Mouse (Mus musculus): ENCODE measurements around the gene Samd8. TPM values are rescaled to one million over a fixed set of nuclear protein-coding genes. Genes with fewer than 3 reads are reported as not detected.

Samd8 gene
- polyA plus RNA-seq, 1 experiment from 2014 or later: 11.5 TPM

GRCm38 (mm10) chr14:21733131-21733905 lies 17.0 kb upstream of the Samd8 start:
- no peak overlapping the region for H3K27ac ChIP-seq (replicated peaks in 1 of 2; ENCODE audit: control insufficient read depth in 1 of 2, insufficient read depth in 1 of 2, low read depth in 2 of 2, low read length in 2 of 2)
- WGBS: 85% methylated on average over 15 of the region's 15 CpGs

DNA sequence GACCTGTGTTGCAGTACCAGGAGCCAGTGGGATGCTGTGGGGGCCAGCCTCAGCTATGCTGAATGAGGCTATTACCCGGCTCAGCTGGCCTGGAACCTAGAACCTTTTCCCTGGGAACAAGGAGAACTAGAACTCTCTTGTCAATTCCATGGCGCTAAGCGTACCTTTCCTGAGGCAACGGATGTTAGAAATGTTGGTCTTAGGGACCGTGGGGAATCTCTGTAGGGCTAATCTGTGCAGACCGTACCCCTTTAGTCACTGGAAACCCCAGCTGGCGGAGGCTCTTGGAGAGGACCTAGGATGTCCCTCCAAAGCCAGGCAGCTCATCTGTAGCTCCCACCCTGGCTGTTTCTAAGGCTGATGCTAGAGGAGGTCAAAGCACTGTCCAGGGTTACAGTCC lies 10.0 kb upstream of the Samd8 start:
- WGBS: 95% methylated on average over 7 of the region's 7 CpGs
- Histone ChIP-seq H3K36me3 (ENCODE audit: control insufficient read depth, insufficient read depth, low read length) (no peaks in the 10 kb centered on the region), H3K4me2 (ENCODE audit: low read length) (no peak overlapping the region), H3K27ac (replicated peaks in 1 of 2; ENCODE audit: control insufficient read depth in 1 of 2, insufficient read depth in 1 of 2, low read depth in 2 of 2, low read length in 2 of 2) (no peak overlapping the region), H3K9me3 (ENCODE audit: control insufficient read depth, low read length) (no peaks in the 10 kb centered on the region), H3K27me3 (ENCODE audit: control insufficient read depth, insufficient read depth, low read length) (no peaks in the 10 kb centered on the region), H3K4me3 (ENCODE audit: control insufficient read depth in 1 of 2, insufficient read depth in 1 of 2, low read depth in 1 of 2, low read length in 2 of 2) (no peak overlapping the region), H3K4me1 (ENCODE audit: control insufficient read depth in 2 of 2, insufficient read depth in 2 of 2, low read length in 2 of 2) (0 out of 4 replicates have a peak, but pooled peaks cover 0 to 3% of the 10 kb centered on the region in 2 experiments), H3K9ac (ENCODE audit: low read length) (no peak overlapping the region)
- ATAC-seq (ENCODE audit: insufficient number of reproducible peaks, insufficient read depth, low FRiP score, low read depth): no peak

More at GRCm38 (mm10) chr14:21733131-21733905, 17.0 kb upstream of the Samd8 start:
- no peak overlapping the region for H3K4me3 ChIP-seq (ENCODE audit: control insufficient read depth in 1 of 2, insufficient read depth in 1 of 2, low read depth in 1 of 2, low read length in 2 of 2)
- H3K9ac ChIP-seq (ENCODE audit: low read length): no peak overlapping the region
- no peaks in the 10 kb centered on the region for H3K27me3 ChIP-seq (ENCODE audit: control insufficient read depth, insufficient read depth, low read length)
- ATAC-seq (ENCODE audit: insufficient number of reproducible peaks, insufficient read depth, low FRiP score, low read depth): no peak
- peaks cover 8 to 10% of the 10 kb centered on the region in 2 experiments; a peak in 3 of 4 replicates for H3K4me1 ChIP-seq (ENCODE audit: control insufficient read depth in 2 of 2, insufficient read depth in 2 of 2, low read length in 2 of 2)
- H3K9me3 ChIP-seq (ENCODE audit: control insufficient read depth, low read length): peaks cover 4% of the 10 kb centered on the region; the same call in 1 of the 2 replicates
- no peak overlapping the region for H3K4me2 ChIP-seq (ENCODE audit: low read length)
- H3K36me3 ChIP-seq (ENCODE audit: control insufficient read depth, insufficient read depth, low read length): no peaks in the 10 kb centered on the region

GRCm38 (mm10) chr14:21741314-21741713 lies 9.0 kb upstream of the Samd8 start:
- no peak overlapping the region for H3K27ac ChIP-seq (replicated peaks in 1 of 2; ENCODE audit: control insufficient read depth in 1 of 2, insufficient read depth in 1 of 2, low read depth in 2 of 2, low read length in 2 of 2)
- H3K36me3 ChIP-seq (ENCODE audit: control insufficient read depth, insufficient read depth, low read length): no peaks in the 10 kb centered on the region
- no peak overlapping the region for H3K4me2 ChIP-seq (ENCODE audit: low read length)
- 0 out of 4 replicates have a peak, but pooled peaks cover 0 to 3% of the 10 kb centered on the region in 2 experiments for H3K4me1 ChIP-seq (ENCODE audit: control insufficient read depth in 2 of 2, insufficient read depth in 2 of 2, low read length in 2 of 2)
- H3K27me3 ChIP-seq (ENCODE audit: control insufficient read depth, insufficient read depth, low read length): no peaks in the 10 kb centered on the region
- H3K9me3 ChIP-seq (ENCODE audit: control insufficient read depth, low read length): no peaks in the 10 kb centered on the region
- ATAC-seq (ENCODE audit: insufficient number of reproducible peaks, insufficient read depth, low FRiP score, low read depth): no peak
- WGBS: 88% methylated on average over 3 of the region's 3 CpGs
- no peak overlapping the region for H3K4me3 ChIP-seq (ENCODE audit: control insufficient read depth in 1 of 2, insufficient read depth in 1 of 2, low read depth in 1 of 2, low read length in 2 of 2)
- no peak overlapping the region for H3K9ac ChIP-seq (ENCODE audit: low read length)

- no peaks in the 10 kb centered on the region for H3K36me3 ChIP-seq (ENCODE audit: control insufficient read depth, insufficient read depth, low read length)
- no peaks in the 10 kb centered on the region for H3K9me3 ChIP-seq (ENCODE audit: control insufficient read depth, low read length)
- no peak overlapping the region for H3K4me2 ChIP-seq (ENCODE audit: low read length)
- H3K27me3 ChIP-seq (ENCODE audit: control insufficient read depth, insufficient read depth, low read length): no peaks in the 10 kb centered on the region
- 0 out of 4 replicates have a peak, but pooled peaks cover 0 to 3% of the 10 kb centered on the region in 2 experiments for H3K4me1 ChIP-seq (ENCODE audit: control insufficient read depth in 2 of 2, insufficient read depth in 2 of 2, low read length in 2 of 2)
- no peak overlapping the region for H3K27ac ChIP-seq (replicated peaks in 1 of 2; ENCODE audit: control insufficient read depth in 1 of 2, insufficient read depth in 1 of 2, low read depth in 2 of 2, low read length in 2 of 2)
- no peak overlapping the region for H3K9ac ChIP-seq (ENCODE audit: low read length)
- peak; percentile 40; the same call in 1 of the 2 replicates for ATAC-seq (ENCODE audit: insufficient number of reproducible peaks, insufficient read depth, low FRiP score, low read depth)
- 14% methylated on average over 4 of the region's 4 CpGs for WGBS
- H3K4me3 ChIP-seq (ENCODE audit: control insufficient read depth in 1 of 2, insufficient read depth in 1 of 2, low read depth in 1 of 2, low read length in 2 of 2): no peak overlapping the region
Measured at GRCm38 (mm10) chr14:21741786-21742185, 8.5 kb upstream of the Samd8 start.

- 90% methylated on average over 4 of the region's 4 CpGs for WGBS
- H3K27ac ChIP-seq (replicated peaks in 1 of 2; ENCODE audit: control insufficient read depth in 1 of 2, insufficient read depth in 1 of 2, low read depth in 2 of 2, low read length in 2 of 2): no peak overlapping the region
Measured at GRCm38 (mm10) chr14:21742441-21742840, 7.9 kb upstream of the Samd8 start.

DNA sequence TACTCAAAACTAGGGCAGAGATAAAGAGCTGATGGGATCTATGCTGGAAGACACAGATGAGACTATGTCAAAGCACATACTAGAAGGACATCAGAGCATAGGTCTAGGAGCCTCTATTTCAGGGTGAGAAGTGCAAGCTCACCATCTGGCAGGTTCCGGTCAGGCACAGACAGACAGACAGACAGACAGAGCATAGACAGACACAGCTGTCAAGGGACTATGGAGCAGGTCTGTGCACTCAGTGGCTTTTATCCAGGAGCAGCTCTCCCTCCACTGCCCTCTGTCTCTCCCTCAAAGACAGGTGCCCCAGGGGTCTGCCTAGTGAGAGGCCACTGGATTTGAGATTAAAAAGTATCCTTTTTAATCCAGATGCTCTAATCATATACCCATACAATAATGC lies 6.2 kb upstream of the Samd8 start:
- Histone ChIP-seq H3K9ac (ENCODE audit: low read length) (no peak overlapping the region), H3K4me2 (ENCODE audit: low read length) (no peak overlapping the region), H3K27ac (replicated peaks in 1 of 2; ENCODE audit: control insufficient read depth in 1 of 2, insufficient read depth in 1 of 2, low read depth in 2 of 2, low read length in 2 of 2) (no peak overlapping the region), H3K27me3 (ENCODE audit: control insufficient read depth, insufficient read depth, low read length) (no peaks in the 10 kb centered on the region), H3K9me3 (ENCODE audit: control insufficient read depth, low read length) (no peaks in the 10 kb centered on the region), H3K36me3 (ENCODE audit: control insufficient read depth, insufficient read depth, low read length) (no peaks in the 10 kb centered on the region), H3K4me1 (ENCODE audit: control insufficient read depth in 2 of 2, insufficient read depth in 2 of 2, low read length in 2 of 2) (0 out of 4 replicates have a peak, but pooled peaks cover 0 to 3% of the 10 kb centered on the region in 2 experiments), H3K4me3 (ENCODE audit: control insufficient read depth in 1 of 2, insufficient read depth in 1 of 2, low read depth in 1 of 2, low read length in 2 of 2) (no peak overlapping the region)
- ATAC-seq (ENCODE audit: insufficient number of reproducible peaks, insufficient read depth, low FRiP score, low read depth): no peak
- 76% methylated on average over 1 of the region's 1 CpGs for WGBS

More at GRCm38 (mm10) chr14:21742441-21742840, 7.9 kb upstream of the Samd8 start:
- H3K36me3 ChIP-seq (ENCODE audit: control insufficient read depth, insufficient read depth, low read length): no peaks in the 10 kb centered on the region
- H3K4me1 ChIP-seq (ENCODE audit: control insufficient read depth in 2 of 2, insufficient read depth in 2 of 2, low read length in 2 of 2): 0 out of 4 replicates have a peak, but pooled peaks cover 0 to 3% of the 10 kb centered on the region in 2 experiments
- ATAC-seq (ENCODE audit: insufficient number of reproducible peaks, insufficient read depth, low FRiP score, low read depth): no peak
- H3K9ac ChIP-seq (ENCODE audit: low read length): no peak overlapping the region
- H3K4me3 ChIP-seq (ENCODE audit: control insufficient read depth in 1 of 2, insufficient read depth in 1 of 2, low read depth in 1 of 2, low read length in 2 of 2): no peak overlapping the region
- H3K27me3 ChIP-seq (ENCODE audit: control insufficient read depth, insufficient read depth, low read length): no peaks in the 10 kb centered on the region
- H3K9me3 ChIP-seq (ENCODE audit: control insufficient read depth, low read length): no peaks in the 10 kb centered on the region
- no peak overlapping the region for H3K4me2 ChIP-seq (ENCODE audit: low read length)

DNA sequence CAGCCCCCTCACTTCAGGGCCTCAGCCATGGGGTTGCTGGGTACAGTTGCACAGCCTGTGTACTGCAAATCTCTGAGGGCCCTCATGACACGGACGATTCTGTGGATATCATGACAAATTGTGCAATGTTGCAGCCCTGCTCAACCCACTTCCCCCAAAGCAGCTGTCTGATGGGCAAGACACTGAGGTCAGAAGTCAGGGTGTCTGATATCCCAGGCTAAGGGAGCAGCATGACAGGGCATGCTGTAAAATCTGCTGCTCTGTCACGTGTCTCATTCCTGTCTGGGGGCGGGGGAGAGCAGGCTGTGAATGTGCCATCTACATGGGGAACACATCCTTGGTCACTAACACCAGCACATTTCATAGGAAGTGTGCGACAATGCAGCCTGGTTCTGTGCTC lies 5.2 kb upstream of the Samd8 start:
- no peak overlapping the region for H3K4me3 ChIP-seq (ENCODE audit: control insufficient read depth in 1 of 2, insufficient read depth in 1 of 2, low read depth in 1 of 2, low read length in 2 of 2)
- H3K36me3 ChIP-seq (ENCODE audit: control insufficient read depth, insufficient read depth, low read length): no peaks in the 10 kb centered on the region
- H3K27ac ChIP-seq (replicated peaks in 1 of 2; ENCODE audit: control insufficient read depth in 1 of 2, insufficient read depth in 1 of 2, low read depth in 2 of 2, low read length in 2 of 2): no peak overlapping the region
- H3K9ac ChIP-seq (ENCODE audit: low read length): no peak overlapping the region
- no peak for ATAC-seq (ENCODE audit: insufficient number of reproducible peaks, insufficient read depth, low FRiP score, low read depth)
- WGBS: 63% methylated on average over 5 of the region's 5 CpGs
- H3K9me3 ChIP-seq (ENCODE audit: control insufficient read depth, low read length): no peaks in the 10 kb centered on the region
- H3K4me2 ChIP-seq (ENCODE audit: low read length): no peak overlapping the region
- 0 out of 4 replicates have a peak, but pooled peaks cover 0 to 3% of the 10 kb centered on the region in 2 experiments for H3K4me1 ChIP-seq (ENCODE audit: control insufficient read depth in 2 of 2, insufficient read depth in 2 of 2, low read length in 2 of 2)
- H3K27me3 ChIP-seq (ENCODE audit: control insufficient read depth, insufficient read depth, low read length): no peaks in the 10 kb centered on the region

All from heart, embryonic 14.5 days (tissue).